Mouse (Mus musculus): ENCODE data around the gene Acvrl1. TPM values are rescaled to one million over a fixed set of nuclear protein-coding genes. Genes with fewer than 3 reads are reported as not detected.
A peak's percentile ranks its signal among the peaks of the same experiment; 100 is the strongest.

Gene Acvrl1
- total RNA-seq, 2 experiments from 2014 or later = 12.9 to 15.0 TPM

DNA sequence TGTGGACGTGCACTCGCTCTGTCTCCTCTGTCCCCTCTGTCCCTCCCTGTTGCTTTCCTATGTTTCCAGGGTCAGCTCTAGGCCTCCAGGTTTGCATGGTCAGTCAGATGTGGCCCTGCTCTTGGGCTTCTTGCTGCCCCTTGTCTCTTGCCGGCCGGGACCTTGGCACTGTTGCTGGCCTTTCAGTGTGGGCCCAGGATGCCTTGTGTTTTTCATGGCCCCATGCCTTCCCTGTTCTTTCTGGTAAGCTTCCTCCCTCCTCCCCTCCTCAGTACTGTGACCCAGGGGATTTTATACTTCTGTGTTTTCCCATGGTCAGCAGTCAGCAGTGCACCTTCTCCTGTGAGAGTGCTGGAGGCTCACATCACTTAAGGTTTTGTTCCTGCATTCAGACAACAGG is 53.2 kb downstream of the Acvrl1 start:
- intact Hi-C loops (cut with DNase I; ENCODE audit: low total_unique reads) = no loop called here
- DNase-seq = no peak

DNA sequence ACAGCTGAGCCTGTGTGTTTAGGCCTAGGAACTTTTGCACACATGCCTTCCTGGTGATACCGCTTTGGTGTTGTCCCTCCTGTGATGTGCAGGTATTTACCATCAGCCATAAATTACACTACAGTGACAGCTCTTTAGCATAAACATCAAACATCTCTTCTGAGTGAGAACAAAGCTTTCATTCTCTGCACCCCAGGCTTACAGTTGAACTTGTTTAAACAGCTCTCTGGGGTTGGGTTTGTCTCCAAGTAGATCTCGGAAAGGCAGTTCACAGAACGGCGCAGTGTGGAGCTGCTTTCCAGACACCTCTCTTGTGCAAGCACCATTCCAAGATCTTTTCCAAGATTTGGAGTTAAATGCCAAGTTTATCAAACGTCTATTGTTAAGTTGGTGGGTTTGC is 54.4 kb downstream of the Acvrl1 start:
- intact Hi-C loops (cut with DNase I; ENCODE audit: low total_unique reads) = no loop called here

DNA sequence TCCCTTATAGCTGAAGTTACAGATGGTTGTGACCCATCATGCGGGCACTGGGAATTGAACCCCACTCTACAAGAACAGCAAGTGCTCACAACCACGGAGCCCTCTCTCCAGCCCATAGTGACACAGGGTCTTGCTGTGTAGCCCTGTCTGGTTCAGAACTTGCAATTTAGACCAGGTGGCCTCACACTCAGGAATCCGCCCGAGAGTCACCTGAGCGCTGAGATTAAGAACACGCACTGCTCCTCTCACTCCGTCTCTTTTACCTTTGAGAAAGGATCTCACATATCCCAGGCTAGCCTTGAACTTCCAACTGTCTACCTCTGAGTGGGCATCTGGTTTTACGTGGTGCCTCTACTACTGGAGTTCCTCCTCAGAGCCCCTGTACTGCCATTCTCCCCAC is 56.0 kb downstream of the Acvrl1 start:
- DNase-seq = no peak
- intact Hi-C loops (cut with DNase I; ENCODE audit: low total_unique reads) = no loop called here

More for the DNA sequence above, 54.4 kb downstream of the Acvrl1 start:
- no peak for DNase-seq

DNA sequence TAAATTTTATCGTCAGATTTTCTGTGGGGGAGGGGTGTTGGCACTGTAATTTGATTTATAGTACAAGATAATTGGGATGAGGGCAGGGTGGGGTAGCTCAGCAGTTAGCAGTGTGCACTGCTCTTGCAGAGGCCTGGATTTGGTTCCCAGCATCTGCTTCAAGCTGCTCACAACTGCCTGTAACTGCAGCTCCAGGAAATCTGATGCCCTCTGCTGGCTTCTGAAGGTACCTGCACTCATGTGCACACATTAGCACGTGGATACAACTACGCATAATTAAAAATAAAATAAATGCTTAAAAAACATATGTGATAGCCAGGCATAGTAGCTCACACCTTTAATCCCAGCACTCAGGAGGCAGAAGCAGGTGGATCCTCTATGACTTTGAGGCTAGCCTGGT is 57.2 kb downstream of the Acvrl1 start:
- intact Hi-C loops (cut with DNase I; ENCODE audit: low total_unique reads) = no loop called here

DNA sequence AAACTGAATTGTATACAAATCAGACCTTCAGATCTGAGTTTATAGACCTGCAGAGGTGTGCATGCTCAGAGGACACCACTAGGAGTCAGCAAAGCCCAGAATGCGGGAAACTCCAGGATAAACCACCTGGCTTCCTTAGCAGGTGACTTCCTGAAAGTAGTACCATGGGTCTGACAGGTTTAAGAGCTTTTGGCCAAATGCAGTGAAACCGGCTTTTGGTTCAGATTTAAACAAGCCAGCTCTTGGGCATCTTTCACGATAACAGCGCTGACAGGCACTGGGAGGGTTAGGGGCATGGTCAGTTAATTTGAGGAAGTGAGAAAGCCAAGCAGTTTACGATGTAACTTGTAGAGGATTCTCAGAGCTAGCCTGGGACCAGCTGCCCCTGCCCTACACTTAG is 59.6 kb downstream of the Acvrl1 start:
- intact Hi-C loops (cut with DNase I; ENCODE audit: low total_unique reads) = no loop called here
- DNase-seq = no peak

More for the DNA sequence above, 57.2 kb downstream of the Acvrl1 start:
- no peak for DNase-seq

DNA sequence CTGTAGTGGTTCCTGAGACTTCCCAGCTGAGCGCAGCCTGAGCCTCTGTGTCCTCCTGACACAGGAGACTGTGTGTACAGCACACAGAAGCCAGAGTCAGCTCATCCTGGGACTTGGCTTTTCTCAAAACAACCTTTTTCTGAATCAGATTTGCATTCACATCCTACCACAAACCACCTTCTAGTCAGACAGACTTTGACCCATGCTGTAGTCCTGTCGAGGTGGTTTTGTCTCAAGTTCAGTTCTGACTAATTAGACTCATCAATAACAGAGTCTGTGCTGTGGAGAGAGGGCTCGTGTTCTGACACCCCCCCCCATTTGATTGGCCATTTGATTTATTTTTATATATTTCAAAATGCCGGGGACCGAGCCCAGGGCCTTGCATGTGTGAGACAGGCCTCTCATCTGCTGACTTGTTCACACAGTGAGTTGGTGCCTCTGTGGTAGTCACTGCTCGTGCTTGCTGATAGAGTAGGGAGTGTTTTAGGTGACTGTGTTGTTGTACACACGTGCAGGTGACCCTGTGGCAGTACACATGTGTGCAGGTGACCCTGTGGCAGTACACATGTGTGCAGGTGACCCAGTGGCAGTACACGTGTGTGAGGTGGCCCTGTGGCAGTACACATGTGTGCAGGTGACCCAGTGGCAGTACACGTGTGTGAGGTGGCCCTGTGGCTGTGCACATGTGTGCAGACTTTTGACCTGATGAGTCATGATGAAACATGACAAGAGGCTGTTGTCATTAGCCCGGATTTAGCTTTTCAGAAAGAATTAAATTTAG is 61.8 kb downstream of the Acvrl1 start:
- no peak for DNase-seq
- intact Hi-C loops (cut with DNase I; ENCODE audit: low total_unique reads) = no loop called here

DNA sequence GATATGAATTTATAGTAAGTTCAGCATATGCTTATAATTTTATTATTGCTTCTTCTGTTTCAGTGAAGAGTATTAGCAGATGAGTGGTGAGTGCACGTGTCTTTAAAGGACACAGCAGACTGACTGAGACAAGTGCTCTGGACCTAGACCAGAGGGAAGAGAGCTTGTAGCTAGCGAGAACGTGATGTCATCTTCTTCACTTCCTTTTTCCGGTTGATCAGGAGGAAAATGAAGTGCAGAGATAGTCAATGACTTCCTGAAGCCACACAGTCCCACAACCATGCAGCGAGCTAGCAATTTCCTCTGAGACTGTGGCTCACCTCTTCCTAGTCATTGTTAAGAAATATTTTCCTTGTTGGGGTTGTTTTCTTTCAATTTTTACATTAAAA is 62.4 kb downstream of the Acvrl1 start:
- intact Hi-C loops (cut with DNase I; ENCODE audit: low total_unique reads) = no loop called here

DNA sequence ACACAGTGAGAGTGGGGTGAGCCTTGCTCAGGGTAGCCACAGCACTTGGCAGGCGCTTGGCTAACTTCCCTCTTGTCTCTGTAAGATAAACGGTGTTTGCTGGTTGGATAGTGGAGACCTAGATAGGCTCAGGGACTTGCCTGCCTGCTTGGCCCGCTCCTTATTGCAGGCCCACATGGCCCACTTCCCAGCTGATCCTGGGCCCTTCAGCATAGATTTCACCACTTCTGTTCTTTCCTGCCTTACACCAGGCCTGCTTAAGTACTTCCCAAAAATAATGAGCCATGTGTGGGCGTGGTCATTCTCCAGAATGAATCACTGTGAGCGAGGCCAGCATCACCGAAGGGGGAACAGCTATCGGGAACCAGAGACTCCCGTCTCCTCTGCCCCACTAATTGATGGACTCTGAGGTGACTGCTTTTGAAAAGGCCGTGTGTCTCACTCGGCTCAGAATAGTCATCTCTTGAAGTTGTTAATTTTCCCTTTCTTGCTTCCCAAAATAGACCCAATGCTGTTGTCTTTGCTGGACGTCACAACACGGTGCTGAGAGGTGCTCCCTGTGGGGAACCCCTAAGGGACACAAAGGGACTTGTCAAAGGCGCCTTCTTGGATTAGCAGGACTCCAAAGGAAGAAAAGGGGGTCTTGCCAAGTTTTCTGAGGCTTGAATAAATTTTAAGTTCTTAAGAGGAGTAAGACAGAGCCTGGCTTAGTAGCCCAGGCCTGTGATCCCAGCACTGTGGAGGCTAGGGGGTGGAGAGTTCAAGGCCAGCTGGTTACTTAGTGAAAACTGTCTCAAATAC is 63.3 kb downstream of the Acvrl1 start:
- intact Hi-C loops (cut with DNase I; ENCODE audit: low total_unique reads) = no loop called here

More for the DNA sequence above, 62.4 kb downstream of the Acvrl1 start:
- DNase-seq = no peak

DNA sequence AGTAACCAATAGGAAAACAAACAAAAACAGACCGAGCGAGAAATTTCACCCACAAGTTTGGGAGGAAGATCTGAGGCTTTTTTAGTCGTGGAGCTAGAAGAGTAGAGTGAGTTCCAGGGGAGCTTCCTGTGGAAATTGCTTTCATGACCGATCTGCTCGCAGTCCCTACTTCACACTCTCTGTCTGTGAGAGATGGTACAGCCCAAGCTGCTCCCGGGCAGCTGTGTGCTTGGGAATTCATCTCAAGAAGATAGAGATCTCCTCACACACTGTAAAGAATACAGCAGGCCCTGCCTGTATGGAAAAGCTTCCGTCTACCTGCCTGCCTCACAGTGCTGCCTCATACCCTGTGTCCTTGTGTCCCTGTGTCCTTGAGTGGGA is 63.9 kb downstream of the Acvrl1 start:
- no peak for DNase-seq
- intact Hi-C loops (cut with DNase I; ENCODE audit: low total_unique reads) = no loop called here

More for the DNA sequence above, 63.3 kb downstream of the Acvrl1 start:
- DNase-seq = peak; percentile 54

DNA sequence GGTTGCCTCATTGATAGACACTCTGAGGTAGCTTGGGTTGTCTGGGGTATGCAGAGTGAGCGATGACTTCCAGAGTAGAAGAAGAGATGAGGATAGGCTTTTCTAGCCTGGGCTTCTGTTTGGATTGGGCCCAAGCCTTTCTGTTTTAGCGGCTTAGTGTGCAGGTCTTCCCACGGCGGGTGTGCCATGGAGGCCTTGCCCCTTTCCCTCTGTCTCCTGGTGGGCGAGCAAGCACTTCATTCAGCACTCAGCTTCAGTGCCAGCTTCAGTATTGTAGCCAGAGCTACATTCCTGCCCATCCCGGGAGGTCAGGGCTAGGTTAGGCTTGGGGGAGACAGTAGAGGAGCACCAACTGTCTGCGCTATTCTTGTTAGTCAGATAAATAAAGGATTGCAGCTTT is 64.3 kb downstream of the Acvrl1 start:
- no peak for DNase-seq
- intact Hi-C loops (cut with DNase I; ENCODE audit: low total_unique reads) = no loop called here

DNA sequence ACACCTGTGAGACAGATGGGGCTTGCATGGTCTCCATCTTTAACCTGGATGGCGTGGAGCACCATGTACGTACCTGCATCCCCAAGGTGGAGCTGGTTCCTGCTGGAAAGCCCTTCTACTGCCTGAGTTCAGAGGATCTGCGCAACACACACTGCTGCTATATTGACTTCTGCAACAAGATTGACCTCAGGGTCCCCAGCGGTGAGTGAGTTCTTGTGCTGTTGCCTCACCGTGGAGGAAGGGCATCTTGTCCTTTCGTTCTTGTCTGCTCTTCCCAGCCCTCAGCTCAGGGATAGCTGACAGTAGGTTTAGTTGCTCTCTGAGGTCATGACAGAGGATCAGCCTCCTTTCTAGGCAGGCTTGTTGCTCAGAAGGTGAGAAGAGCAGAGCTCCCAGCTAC is 65.6 kb downstream of the Acvrl1 start:
- DNase-seq = no peak
- intact Hi-C loops (cut with DNase I; ENCODE audit: low total_unique reads) = no loop called here

Small RNA genes lying within 50 kb of the gene (microRNA-seq; reads per million reads assigned to microRNA genes)
- gene Mir6962 = 0 reads per million in 2 experiments

Other genes starting within 250 kb of the Acvrl1 start
- gene Gm47841, start 81.1 kb upstream of the Acvrl1 start, total RNA-seq (2021) = not detected
- gene Fignl2, start 50.0 kb upstream of the Acvrl1 start, total RNA-seq (2021) = 1 to 10 TPM; 1.3 to 1.4 TPM
- gene Ankrd33, start 12.8 kb upstream of the Acvrl1 start, total RNA-seq (2021) = not detected
- 10 to 100 TPM; 21.8 to 29.9 TPM for gene Acvr1b, start 45.5 kb downstream of the Acvrl1 start, total RNA-seq (2021)
- gene Grasp, start 95.7 kb downstream of the Acvrl1 start, total RNA-seq (2021) = 1 to 10 TPM; 8.3 to 9.4 TPM
- 10 to 100 TPM; 30.5 to 49.0 TPM for gene Nr4a1, start 125.7 kb downstream of the Acvrl1 start, total RNA-seq (2021)
- gene Atg101, start 155.8 kb downstream of the Acvrl1 start, total RNA-seq (2021) = 10 to 100 TPM; 27.7 to 35.0 TPM
- gene 6030408B16Rik, start 164.7 kb downstream of the Acvrl1 start, total RNA-seq (2021) = under 1 TPM; 0.22 to 0.29 TPM
- 1 to 10 TPM in 1 of 2 experiments, under 1 TPM in 1; 0.69 to 1.4 TPM for gene Krt80, start 241.6 kb downstream of the Acvrl1 start, total RNA-seq (2021)